Mouse (Mus musculus): ENCODE measurements around the gene 6430550D23Rik.

- TF ChIP-seq POLR2A (IDR thresholded peaks at IDR 0.05; ENCODE audit: borderline replicate concordance, low read depth, low read length) (no peak), CTCF (IDR thresholded peaks at IDR 0.05; ENCODE audit: low read depth, low read length) (no peak)
These were observed at the start of gene 6430550D23Rik, which contains the start of gene Ergic3 for GRCm38 (mm10) chr2:156007888-156008532.

Data from bone marrow macrophage, adult 2 months (primary cell).